Mouse (Mus musculus) limb, embryonic 14.5 days (tissue): ENCODE results near the gene Ube2v1. TPM values are rescaled to one million over a fixed set of nuclear protein-coding genes. Genes with fewer than 3 reads are reported as not detected.
A peak's percentile ranks its signal among the peaks of the same experiment; 100 is the strongest.

Experiments
- ATAC-seq: fragments of 200-750 bp; cut with Nextera tagmentation; 2 replicates; pipeline ENCODE4 v1.8.0; 2017; ENCODE audit warnings: low read depth, moderate number of reproducible peaks, moderate TSS enrichment; ENCODE audit not compliant: low FRiP score
- DNase-seq: peaks from one replicate; pipeline ENCODE4 v3.0.0-alpha.2; 2015; ENCODE audit warnings: low spot score
- H3K27ac ChIP-seq: fragments of 300-500 bp; sonication (generic); replicated peaks from 2 replicates; pipeline ENCODE4 v1.5.1; 2014; ENCODE audit warnings: low read depth, mild to moderate bottlenecking, low read length, moderate library complexity, mixed read lengths
- H3K27me3 ChIP-seq: fragments of 300-500 bp; sonication (generic); 2 replicates; pipeline ENCODE4 v1.6.1; 2014; ENCODE audit warnings: low read length, mixed read lengths; ENCODE audit not compliant: control insufficient read depth, insufficient read depth
- H3K36me3 ChIP-seq: fragments of 300-500 bp; sonication (generic); 2 replicates; pipeline ENCODE4 v1.6.1; 2014; ENCODE audit warnings: mild to moderate bottlenecking, low read length, moderate library complexity, mixed read lengths; ENCODE audit not compliant: control insufficient read depth, insufficient read depth
- H3K4me1 ChIP-seq: fragments of 300-500 bp; sonication (generic); 2 replicates; pipeline ENCODE4 v1.6.1; 2014; ENCODE audit warnings: antibody characterized with exemption, low read length, mixed read lengths; ENCODE audit not compliant: control insufficient read depth, insufficient read depth
- H3K4me2 ChIP-seq: fragments of 300-500 bp; sonication (generic); replicated peaks from 2 replicates; pipeline ENCODE4 v1.6.1; 2014; ENCODE audit warnings: low read depth, mild to moderate bottlenecking, low read length, moderate library complexity; ENCODE audit not compliant: severe bottlenecking
- H3K4me3 ChIP-seq: fragments of 300-500 bp; sonication (generic); replicated peaks from 2 replicates; pipeline ENCODE4 v1.5.1; 2014; ENCODE audit warnings: low read length
- H3K9ac ChIP-seq: fragments of 300-500 bp; sonication (generic); 2 replicates; pipeline ENCODE4 v1.6.1; 2014; ENCODE audit warnings: mild to moderate bottlenecking, low read depth, low read length, moderate library complexity; ENCODE audit not compliant: severe bottlenecking
- H3K9me3 ChIP-seq: fragments of 300-500 bp; sonication (generic); 2 replicates; pipeline ENCODE4 v1.6.1; 2016; ENCODE audit warnings: low read length; ENCODE audit not compliant: control insufficient read depth
- POLR2A ChIP-seq: fragments of 200-500 bp; IDR thresholded peaks from 2 replicates; pipeline ENCODE4 v1.8.0; 2012; ENCODE audit warnings: inconsistent platforms, mild to moderate bottlenecking, moderate library complexity, borderline replicate concordance; ENCODE audit not compliant: insufficient read depth, insufficient read length; ENCODE audit errors: extremely low read depth
- WGBS: fragments of 180-500 bp; shearing (Covaris S2); extraction: QIAGEN DNeasy Blood & Tissue Kit; methylation state at CpG from one replicate; pipeline ENCODE4 v1.1.7; 2014; 5-methylcytosine and 5-hydroxymethylcytosine counted together
- polyA plus RNA-seq, 2 experiments: library from polyadenylated mRNA; depleted of rRNA in 1 of 2; stranded (reverse) in 1 of 2; unstranded in 1 of 2; fragments of >200 nt; fragmentation: Nextera tagmentation in 1 of 2; extraction: Ambion mirVana in 1 of 2; gene quantifications; 2 replicates each; pipeline versions ENCODE4 v1.2.1 to v1.2.3; 2012 to 2014

Ube2v1 gene
- polyA plus RNA-seq, 2 experiments, result 137 to 270 TPM

DNA sequence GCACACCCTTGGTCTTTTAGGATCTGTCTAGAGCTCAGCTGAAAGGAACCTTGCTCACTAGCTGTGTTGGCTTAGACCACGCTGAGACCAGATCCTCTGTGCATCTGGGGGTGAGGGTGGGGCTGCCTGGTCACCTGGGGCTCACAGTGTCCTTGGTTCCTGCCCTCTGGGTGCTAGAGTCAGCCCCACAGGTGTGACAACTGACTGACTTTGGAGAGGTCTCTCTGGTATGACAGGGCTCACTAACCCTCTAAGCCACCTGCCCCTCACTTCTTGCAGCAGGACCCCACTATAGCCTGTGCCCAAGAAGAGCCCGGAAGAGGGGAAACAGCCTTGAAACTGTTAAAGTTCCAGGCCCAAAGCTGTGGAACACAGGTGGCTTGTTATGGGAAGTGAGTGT is 29.5 kb downstream of the Ube2v1 start:
- no peak for DNase-seq
- H3K4me2 ChIP-seq, result no peak overlapping the region
- no peak for ATAC-seq
- H3K36me3 ChIP-seq, result peaks cover 13% of the 10 kb centered on the region
- no peaks in the 10 kb centered on the region for H3K9me3 ChIP-seq
- no peak for TF ChIP-seq POLR2A
- no peak overlapping the region for H3K27ac ChIP-seq
- WGBS, result 71% methylated on average over 2 of the region's 2 CpGs
- H3K9ac ChIP-seq, result no peak overlapping the region
- H3K27me3 ChIP-seq, result no peaks in the 10 kb centered on the region
- H3K4me1 ChIP-seq, result peaks cover 14% of the 10 kb centered on the region
- H3K4me3 ChIP-seq, result no peak overlapping the region

DNA sequence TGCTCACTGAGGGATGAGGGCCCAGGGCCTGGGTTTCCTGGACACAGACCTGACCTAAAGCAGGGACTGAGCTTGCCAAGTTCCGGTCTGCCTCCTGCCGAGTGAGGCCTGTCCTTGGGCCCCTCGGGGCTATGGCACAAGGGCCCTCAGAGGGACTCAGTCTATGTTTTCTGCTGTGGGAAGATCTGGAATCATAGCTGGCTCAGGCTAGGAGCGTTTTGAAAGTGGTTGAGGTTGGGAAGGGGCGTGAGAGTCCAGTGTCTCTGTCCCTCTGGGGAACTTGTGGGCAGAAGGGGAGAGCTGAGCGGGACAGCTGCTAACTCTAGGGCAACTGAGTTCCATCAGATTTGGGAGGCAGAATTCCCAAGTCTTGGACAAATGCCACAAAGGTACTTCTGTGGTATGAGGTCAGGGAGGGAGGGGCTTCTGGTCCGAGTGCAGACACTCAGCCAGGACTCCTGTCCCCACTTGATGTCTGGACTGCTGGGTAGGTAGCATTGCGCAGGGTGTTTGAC is 31.4 kb downstream of the Ube2v1 start:
- no peaks in the 10 kb centered on the region for H3K36me3 ChIP-seq
- TF ChIP-seq POLR2A, result no peak
- H3K27ac ChIP-seq, result no peak overlapping the region
- H3K27me3 ChIP-seq, result no peaks in the 10 kb centered on the region
- H3K4me2 ChIP-seq, result no peak overlapping the region
- H3K4me1 ChIP-seq, result peaks cover 32% of the 10 kb centered on the region
- WGBS, result 69% methylated on average over 8 of the region's 8 CpGs
- no peaks in the 10 kb centered on the region for H3K9me3 ChIP-seq
- H3K9ac ChIP-seq, result no peak overlapping the region
- DNase-seq, result no peak
- ATAC-seq, result no peak
- H3K4me3 ChIP-seq, result no peak overlapping the region

DNA sequence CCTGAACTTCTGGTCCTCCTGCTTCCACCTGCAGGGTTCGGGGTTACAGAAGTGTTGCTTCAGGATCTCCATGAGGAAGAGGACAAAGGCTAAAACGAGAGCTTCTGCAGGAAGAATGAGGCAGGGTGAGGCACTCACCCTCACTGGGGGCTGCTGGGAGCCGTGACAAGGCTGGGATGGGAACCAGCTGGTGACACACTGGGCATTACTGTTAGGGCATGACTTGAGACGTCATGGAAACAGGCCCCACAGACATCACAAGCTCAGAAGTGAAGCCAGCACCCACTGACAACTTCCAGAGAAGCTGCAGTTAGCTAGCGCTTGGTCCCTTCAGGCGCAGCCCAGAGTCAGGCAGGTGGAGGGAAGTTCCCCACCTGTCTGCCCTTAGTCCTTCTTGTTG is 32.0 kb downstream of the Ube2v1 start:
- H3K4me3 ChIP-seq, result no peak overlapping the region
- no peak overlapping the region for H3K4me2 ChIP-seq
- H3K9ac ChIP-seq, result no peak overlapping the region
- no peak overlapping the region for H3K27ac ChIP-seq
- ATAC-seq (no peak), DNase-seq (no peak)
- no peaks in the 10 kb centered on the region for H3K9me3 ChIP-seq
- TF ChIP-seq POLR2A, result no peak
- WGBS, result 70% methylated on average over 6 of the region's 6 CpGs
- no peaks in the 10 kb centered on the region for H3K27me3 ChIP-seq
- no peaks in the 10 kb centered on the region for H3K36me3 ChIP-seq
- H3K4me1 ChIP-seq, result peaks cover 37% of the 10 kb centered on the region

DNA sequence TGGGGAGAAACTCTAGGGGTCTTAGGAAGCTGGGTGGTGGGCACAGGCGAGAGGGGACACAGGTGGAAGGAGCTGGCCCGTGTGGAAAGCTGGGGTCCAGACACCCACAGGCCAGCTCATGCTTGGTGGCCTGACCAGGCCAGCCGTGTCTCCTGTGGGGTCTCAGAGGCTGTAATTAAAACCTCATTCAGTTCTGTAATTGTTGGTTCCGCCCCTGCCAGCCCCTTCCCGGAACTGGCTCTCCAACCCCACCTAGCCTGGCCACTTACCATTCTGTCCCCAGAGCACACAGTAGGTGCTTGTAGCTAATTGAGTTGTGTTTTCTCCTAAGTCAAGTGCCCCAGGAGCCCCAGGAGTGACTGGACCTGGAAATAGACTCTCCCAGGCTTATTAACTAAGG is 32.7 kb downstream of the Ube2v1 start:
- Histone ChIP-seq H3K36me3 (no peaks in the 10 kb centered on the region), H3K4me1 (peaks cover 43% of the 10 kb centered on the region), H3K9ac (no peak overlapping the region), H3K27me3 (no peaks in the 10 kb centered on the region), H3K27ac (no peak overlapping the region), H3K4me3 (no peak overlapping the region), H3K9me3 (no peaks in the 10 kb centered on the region), H3K4me2 (no peak overlapping the region)
- DNase-seq (no peak), ATAC-seq (no peak)
- no peak for TF ChIP-seq POLR2A
- 39% methylated on average over 5 of the region's 5 CpGs for WGBS

DNA sequence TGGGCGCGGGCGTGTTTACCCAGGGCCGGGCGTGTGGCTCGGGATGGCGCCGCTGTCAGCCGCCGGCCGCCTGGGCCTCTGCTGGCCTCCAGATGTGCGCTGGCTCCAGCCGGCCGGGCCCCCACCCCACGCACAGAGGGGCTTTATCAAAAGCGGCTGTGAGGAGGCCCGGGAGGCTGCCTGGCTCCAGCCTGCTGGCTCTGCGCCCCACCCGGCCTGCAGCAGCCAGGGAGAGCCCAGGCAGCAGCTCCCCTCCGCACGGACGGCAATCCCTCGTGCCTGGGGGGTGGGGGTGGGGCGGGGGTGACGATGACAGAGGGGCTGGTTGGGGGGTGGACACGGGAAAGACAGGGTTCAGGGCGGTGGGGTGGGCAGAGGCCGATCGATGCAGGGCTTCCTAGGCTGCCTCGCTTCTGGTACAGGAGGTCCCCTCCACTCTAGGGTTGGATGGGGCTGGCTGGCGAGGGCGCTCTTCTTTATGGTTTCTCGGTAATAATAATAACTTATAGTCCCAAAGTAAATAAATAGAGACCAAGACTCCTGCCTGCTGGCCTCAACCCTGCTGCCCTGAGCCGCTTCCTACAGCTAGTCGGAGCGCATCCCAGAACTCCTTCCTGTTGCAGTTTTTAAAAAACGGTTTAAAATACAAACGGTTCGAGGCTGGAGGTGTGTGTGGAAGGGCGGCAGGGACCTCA is 34.3 kb downstream of the Ube2v1 start:
- Histone ChIP-seq H3K36me3 (no peaks in the 10 kb centered on the region), H3K27me3 (no peaks in the 10 kb centered on the region), H3K4me1 (peaks cover 53% of the 10 kb centered on the region), H3K4me2 (peak overlapping the region; percentile 51), H3K27ac (peak overlapping the region; percentile 89), H3K4me3 (peak overlapping the region; percentile 24), H3K9me3 (no peaks in the 10 kb centered on the region), H3K9ac (peak overlapping the region; percentile 41; the same call in 1 of the 2 replicates)
- DNase-seq, result peak; percentile 88
- peak; percentile 83 for ATAC-seq
- no peak for TF ChIP-seq POLR2A
- 12% methylated on average over 32 of the region's 40 CpGs for WGBS
